Mouse (Mus musculus) liver, embryonic 14.5 days (tissue): ENCODE results near the gene Tlr2.

Experiments used
- CTCF ChIP-seq: IDR thresholded peaks from 2 replicates; pipeline ENCODE4 v1.5.1; 2016; ENCODE audit warnings: antibody characterized with exemption, low read depth, control low read depth
- EP300 ChIP-seq: IDR thresholded peaks from 2 replicates; pipeline ENCODE4 v1.6.1; 2016; ENCODE audit warnings: antibody characterized with exemption, low read depth

DNA sequence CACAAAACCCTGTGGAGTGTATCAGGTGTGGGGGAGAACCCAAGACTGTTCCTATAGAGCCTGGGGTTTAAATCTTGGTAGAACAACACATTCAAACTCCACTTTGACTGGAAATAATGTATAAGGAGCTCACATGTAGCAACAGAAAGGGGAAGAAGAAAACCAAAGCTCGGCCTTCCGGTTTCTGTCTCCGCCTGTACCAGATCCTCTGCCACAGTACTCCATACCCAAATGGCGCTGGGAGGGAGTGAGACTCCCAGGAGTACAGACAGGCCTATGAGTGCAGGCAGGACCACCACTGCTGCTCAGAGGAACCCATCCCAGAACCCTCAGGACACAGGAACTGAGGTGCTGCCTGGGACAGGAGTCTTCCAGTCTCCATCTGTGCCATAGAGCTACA is 17.8 kb downstream of the Tlr2 start:
- TF ChIP-seq EP300 (no peak), CTCF (no peak)
